Mouse (Mus musculus) embryonic facial prominence, embryonic 11.5 days (tissue): ENCODE results near the gene Olfr643. TPM values are rescaled to one million over a fixed set of nuclear protein-coding genes. Genes with fewer than 3 reads are reported as not detected.

Experiments
- ATAC-seq: fragments of 200-750 bp; cut with Nextera tagmentation; replicated peaks from 2 replicates; pipeline ENCODE4 v1.8.0; 2017; ENCODE audit warnings: low read depth; ENCODE audit not compliant: insufficient number of reproducible peaks, low FRiP score, low TSS enrichment
- DNase-seq: peaks from one replicate; pipeline ENCODE4 v3.0.0-alpha.2; 2015; ENCODE audit warnings: low spot score
- H3K27ac ChIP-seq: fragments of 300-500 bp; sonication (generic); replicated peaks from 2 replicates; pipeline ENCODE4 v1.5.1; 2014; ENCODE audit warnings: mild to moderate bottlenecking, low read depth, low read length, control low read depth
- H3K27me3 ChIP-seq: fragments of 300-500 bp; sonication (generic); 2 replicates; pipeline ENCODE4 v1.6.1; 2014; ENCODE audit warnings: mild to moderate bottlenecking, low read length, moderate library complexity, mixed read lengths; ENCODE audit not compliant: control insufficient read depth, insufficient read depth
- H3K36me3 ChIP-seq: fragments of 300-500 bp; sonication (generic); replicated peaks from 2 replicates; pipeline ENCODE4 v1.6.1; 2014; ENCODE audit warnings: low read depth, mild to moderate bottlenecking, low read length, moderate library complexity, mixed read lengths; ENCODE audit not compliant: control insufficient read depth, insufficient read depth
- H3K4me1 ChIP-seq: fragments of 300-500 bp; sonication (generic); 2 replicates; pipeline ENCODE4 v1.6.1; 2014; ENCODE audit warnings: low read length, mixed read lengths; ENCODE audit not compliant: control insufficient read depth, insufficient read depth
- H3K4me2 ChIP-seq: fragments of 300-500 bp; sonication (generic); 2 replicates; pipeline ENCODE4 v1.6.1; 2014; ENCODE audit warnings: low read depth, mild to moderate bottlenecking, control low read depth, low read length, moderate library complexity
- H3K4me3 ChIP-seq: fragments of 300-500 bp; sonication (generic); 2 replicates; pipeline ENCODE4 v1.5.1; 2014; ENCODE audit warnings: low read depth, low read length, control low read depth
- H3K9ac ChIP-seq: fragments of 300-500 bp; sonication (generic); replicated peaks from 2 replicates; pipeline ENCODE4 v1.6.1; 2014; ENCODE audit warnings: mild to moderate bottlenecking, control low read depth, low read length
- H3K9me3 ChIP-seq: fragments of 300-500 bp; sonication (generic); replicated peaks from 2 replicates; pipeline ENCODE4 v1.6.1; 2016; ENCODE audit warnings: mild to moderate bottlenecking, low read length, inconsistent platforms, mixed read lengths; ENCODE audit not compliant: control insufficient read depth
- WGBS: fragments of 180-500 bp; shearing (Covaris S2); extraction: QIAGEN DNeasy Blood & Tissue Kit; methylation state at CpG from one replicate; pipeline ENCODE4 v1.1.7; 2014; 5-methylcytosine and 5-hydroxymethylcytosine counted together
- polyA plus RNA-seq: library from polyadenylated mRNA; unstranded; fragments of >200 nt; fragmentation: Nextera tagmentation; extraction: Ambion mirVana; gene quantifications from 2 replicates; pipeline ENCODE4 v1.2.1, GENCODE M21; 2014

Gene Olfr643
- polyA plus RNA-seq, 1 experiment from 2014 or later = not detected

GRCm38 (mm10) chr7:104052566-104052965 lies 84.6 kb downstream of the Olfr643 start, which contains the start of gene Olfr642:
TSS of gene Olfr642 (minus strand) at chr7:104052666.
- H3K27ac ChIP-seq = no peak within 1 kb of the TSS
- no peak for DNase-seq
- H3K36me3 ChIP-seq = no peaks in the 10 kb centered on the region

GRCm38 (mm10) chr7:104050745-104051144 lies 86.5 kb downstream of the Olfr643 start:
- ATAC-seq = no peak
- no peak overlapping the region for H3K27ac ChIP-seq
- 78% methylated on average over 4 of the region's 4 CpGs for WGBS

More at GRCm38 (mm10) chr7:104052566-104052965, 84.6 kb downstream of the Olfr643 start, which contains the start of gene Olfr642:
- Histone ChIP-seq H3K27me3 (no peaks in the 10 kb centered on the region), H3K4me2 (no peak within 1 kb of the TSS), H3K9ac (no peak within 1 kb of the TSS), H3K9me3 (no peaks in the 10 kb centered on the region), H3K4me1 (no peaks in the 10 kb centered on the region), H3K4me3 (no peak within 1 kb of the TSS)
- ATAC-seq = no peak
- WGBS = 96% methylated on average over 1 of the region's 1 CpGs

GRCm38 (mm10) chr7:104035145-104035544 lies 102.1 kb downstream of the Olfr643 start, which contains the start of gene Olfr641:
TSS of gene Olfr641 (plus strand) at chr7:104035445.
- DNase-seq (no peak), ATAC-seq (no peak)
- no peaks in the 10 kb centered on the region for H3K9me3 ChIP-seq
- no peaks in the 10 kb centered on the region for H3K36me3 ChIP-seq
- no peak within 1 kb of the TSS for H3K4me2 ChIP-seq
- H3K9ac ChIP-seq = no peak within 1 kb of the TSS
- H3K4me3 ChIP-seq = no peak within 1 kb of the TSS
- H3K4me1 ChIP-seq = no peaks in the 10 kb centered on the region
- H3K27ac ChIP-seq = no peak within 1 kb of the TSS
- 73% methylated on average over 1 of the region's 1 CpGs for WGBS
- H3K27me3 ChIP-seq = no peaks in the 10 kb centered on the region

More at GRCm38 (mm10) chr7:104050745-104051144, 86.5 kb downstream of the Olfr643 start:
- Histone ChIP-seq H3K4me2 (no peak overlapping the region), H3K9me3 (no peaks in the 10 kb centered on the region), H3K36me3 (no peaks in the 10 kb centered on the region), H3K4me1 (no peaks in the 10 kb centered on the region), H3K4me3 (no peak overlapping the region), H3K9ac (no peak overlapping the region), H3K27me3 (no peaks in the 10 kb centered on the region)
- no peak for DNase-seq

- WGBS = 69% methylated on average over 3 of the region's 3 CpGs
- H3K36me3 ChIP-seq = no peaks in the 10 kb centered on the region
- ATAC-seq (no peak), DNase-seq (no peak)
- no peak overlapping the region for H3K4me3 ChIP-seq
- H3K4me1 ChIP-seq = no peaks in the 10 kb centered on the region
- H3K9ac ChIP-seq = no peak overlapping the region
- no peak overlapping the region for H3K4me2 ChIP-seq
- H3K9me3 ChIP-seq = no peaks in the 10 kb centered on the region
- no peaks in the 10 kb centered on the region for H3K27me3 ChIP-seq
- no peak overlapping the region for H3K27ac ChIP-seq
Observed at GRCm38 (mm10) chr7:104026978-104027377, 110.2 kb downstream of the Olfr643 start.

- Histone ChIP-seq H3K9me3 (no peaks in the 10 kb centered on the region), H3K36me3 (no peaks in the 10 kb centered on the region), H3K4me2 (no peak within 1 kb of the TSS), H3K27me3 (no peaks in the 10 kb centered on the region), H3K4me1 (no peaks in the 10 kb centered on the region), H3K27ac (no peak within 1 kb of the TSS), H3K9ac (no peak within 1 kb of the TSS), H3K4me3 (no peak within 1 kb of the TSS)
- DNase-seq (no peak), ATAC-seq (no peak)
- WGBS = 71% methylated on average over 6 of the region's 6 CpGs
Observed at GRCm38 (mm10) chr7:104025473-104025872, 111.7 kb downstream of the Olfr643 start, which contains the start of gene Olfr640. TSS of gene Olfr640 (minus strand) at chr7:104025573.

- H3K36me3 ChIP-seq = no peaks in the 10 kb centered on the region
- H3K27ac ChIP-seq = no peak overlapping the region
- H3K4me1 ChIP-seq = no peaks in the 10 kb centered on the region
- WGBS = 93% methylated on average over 6 of the region's 6 CpGs
- no peaks in the 10 kb centered on the region for H3K27me3 ChIP-seq
- H3K9ac ChIP-seq = no peak overlapping the region
- H3K4me2 ChIP-seq = no peak overlapping the region
- ATAC-seq (no peak), DNase-seq (no peak)
- no peak overlapping the region for H3K4me3 ChIP-seq
- no peaks in the 10 kb centered on the region for H3K9me3 ChIP-seq
Observed at GRCm38 (mm10) chr7:104021651-104022050, 115.6 kb downstream of the Olfr643 start.

GRCm38 (mm10) chr7:104018953-104019352 lies 118.3 kb downstream of the Olfr643 start:
- DNase-seq (no peak), ATAC-seq (no peak)
- Histone ChIP-seq H3K4me2 (no peak overlapping the region), H3K27ac (no peak overlapping the region), H3K9ac (no peak overlapping the region), H3K4me1 (no peaks in the 10 kb centered on the region), H3K27me3 (no peaks in the 10 kb centered on the region), H3K9me3 (no peaks in the 10 kb centered on the region), H3K36me3 (no peaks in the 10 kb centered on the region), H3K4me3 (no peak overlapping the region)
- WGBS = 87% methylated on average over 1 of the region's 1 CpGs

GRCm38 (mm10) chr7:104017203-104017602 lies 120.0 kb downstream of the Olfr643 start, which contains the start of gene Olfr639:
TSS of gene Olfr639 (minus strand) at chr7:104017303.
- no peak within 1 kb of the TSS for H3K4me2 ChIP-seq
- H3K4me1 ChIP-seq = no peaks in the 10 kb centered on the region
- no peaks in the 10 kb centered on the region for H3K27me3 ChIP-seq
- H3K27ac ChIP-seq = no peak within 1 kb of the TSS
- H3K9me3 ChIP-seq = no peaks in the 10 kb centered on the region
- no peaks in the 10 kb centered on the region for H3K36me3 ChIP-seq
- H3K4me3 ChIP-seq = no peak within 1 kb of the TSS
- DNase-seq (no peak), ATAC-seq (no peak)
- H3K9ac ChIP-seq = no peak within 1 kb of the TSS
